Mouse (Mus musculus) kidney, postnatal 4 days (tissue): ENCODE measurements around the gene Tas2r113.
"Not testable (repeated sequence)": the region's sequence is repeated elsewhere in the genome, so short reads cannot be mapped to it uniquely, and the experiment has no call there.

ENCODE experiments used
- DNase-seq, 2 experiments: peaks; one replicate each; pipeline ENCODE4 v3.0.0; 2021; ENCODE audit warnings: mixed read lengths in 2 of 2

Tas2r113 gene

GRCm38 (mm10) chr6:132892711-132893110 lies at the start of gene Tas2r113:
TSS of gene Tas2r113 (plus strand) at chr6:132893011.
- DNase-seq = no peak

GRCm38 (mm10) chr6:132846842-132847241 lies 46.0 kb upstream of the Tas2r113 start, which contains the start of gene Tas2r123:
TSS of gene Tas2r123 (plus strand) at chr6:132847142.
- no peak for DNase-seq

GRCm38 (mm10) chr6:132855138-132855537 lies 37.7 kb upstream of the Tas2r113 start, which contains the start of gene Tas2r116:
TSS of gene Tas2r116 (plus strand) at chr6:132855438.
- DNase-seq = no peak

- DNase-seq = no peak
Observed at GRCm38 (mm10) chr6:132867708-132868107, 25.1 kb upstream of the Tas2r113 start, which contains the start of gene Tas2r110. TSS of gene Tas2r110 (plus strand) at chr6:132868008.

- no peak for DNase-seq
Observed at GRCm38 (mm10) chr6:132909351-132909750, 16.5 kb downstream of the Tas2r113 start, which contains the start of gene Tas2r125. TSS of gene Tas2r125 (plus strand) at chr6:132909651.

GRCm38 (mm10) chr6:132941376-132941775 lies 48.6 kb downstream of the Tas2r113 start:
- DNase-seq = not testable (repeated sequence)
